Mouse (Mus musculus): ENCODE measurements around the gene Kctd10.
A peak's percentile ranks its signal among the peaks of the same experiment; 100 is the strongest.

DNA sequence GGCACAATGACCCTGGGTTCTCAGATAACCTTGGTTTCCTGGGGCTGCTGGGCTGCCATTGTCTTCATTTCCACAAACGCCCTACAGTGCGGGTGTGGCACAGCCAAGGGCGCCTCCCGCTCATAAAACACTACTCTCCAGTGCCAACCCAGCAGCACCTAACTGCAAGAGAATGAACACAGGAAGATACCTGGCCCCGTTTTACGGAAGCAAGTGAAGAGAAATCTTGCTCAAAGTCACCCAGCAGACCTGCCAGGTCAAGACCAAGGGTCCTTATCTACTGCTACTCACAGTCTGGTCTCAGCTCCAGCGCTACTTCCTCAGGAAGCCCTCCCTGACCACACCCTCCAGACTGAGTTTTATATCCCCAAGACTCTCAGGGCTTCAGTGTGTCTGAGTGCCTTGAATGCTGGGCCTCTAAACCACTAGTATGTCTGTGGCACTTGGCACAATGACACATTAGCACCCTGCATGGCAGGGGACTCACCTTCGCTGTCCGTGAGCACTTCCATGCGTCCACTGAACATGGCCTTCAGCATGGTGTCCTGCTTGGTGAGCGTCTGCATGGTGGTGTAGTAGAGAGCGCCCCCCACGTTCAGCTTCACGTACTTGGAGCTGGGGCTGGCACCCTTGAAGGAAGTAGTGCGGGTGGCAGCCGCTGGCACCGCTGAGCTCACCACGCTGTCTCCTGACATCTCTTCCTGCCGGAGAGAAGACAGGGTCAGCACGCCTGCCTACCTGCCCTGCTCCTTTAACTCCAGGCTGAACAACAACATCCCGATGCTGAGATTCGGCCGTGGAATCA is 5.7 kb downstream of the Kctd10 start:
- TF ChIP-seq POLR2A (IDR thresholded peaks at IDR 0.05; ENCODE audit: insufficient read length, low read depth), result peak; percentile 28
- TF ChIP-seq POLR2AphosphoS2 (IDR thresholded peaks at IDR 0.05; ENCODE audit: insufficient read length, low read depth), result no peak
- TF ChIP-seq E2F4 (IDR thresholded peaks at IDR 0.05; ENCODE audit: insufficient read depth), result no peak
- TF ChIP-seq TCF3 (IDR thresholded peaks at IDR 0.05; ENCODE audit: insufficient read length, low read depth), result no peak
- TF ChIP-seq MAX (IDR thresholded peaks at IDR 0.05; ENCODE audit: low read depth), result no peak
- TF ChIP-seq MYOG (IDR thresholded peaks at IDR 0.05; ENCODE audit: control insufficient read depth in 1 of 3, insufficient read depth in 1 of 3, insufficient read length in 2 of 3, low read depth in 2 of 3), result no peak
- no peak for TF ChIP-seq REST (IDR thresholded peaks at IDR 0.05; ENCODE audit: insufficient read depth, insufficient read length)
- TF ChIP-seq USF1 (IDR thresholded peaks at IDR 0.05; ENCODE audit: low read depth), result no peak

Measured in myocyte (in vitro differentiated cells).